Mouse (Mus musculus) neural tube, embryonic 15.5 days (tissue): Measurements from ENCODE around the gene Ddit4. TPM values are rescaled to one million over a fixed set of nuclear protein-coding genes. Genes with fewer than 3 reads are reported as not detected.

Source experiments
- ATAC-seq: fragments of 200-750 bp; cut with Nextera tagmentation; 2 replicates; pipeline ENCODE4 v1.8.0; 2017; ENCODE audit warnings: mild to moderate bottlenecking, moderate TSS enrichment, moderate library complexity; ENCODE audit not compliant: low FRiP score
- H3K27ac ChIP-seq: fragments of 300-500 bp; sonication (generic); replicated peaks from 2 replicates; pipeline ENCODE4 v1.5.1; 2015; ENCODE audit warnings: mild to moderate bottlenecking, inconsistent platforms
- H3K27me3 ChIP-seq: fragments of 300-500 bp; sonication (generic); replicated peaks from 2 replicates; pipeline ENCODE4 v1.6.1; 2015; ENCODE audit warnings: inconsistent platforms
- H3K36me3 ChIP-seq: fragments of 300-500 bp; sonication (generic); 2 replicates; pipeline ENCODE4 v1.6.1; 2015; ENCODE audit warnings: inconsistent platforms
- H3K4me1 ChIP-seq: fragments of 300-500 bp; sonication (generic); 2 replicates; pipeline ENCODE4 v1.6.1; 2015; ENCODE audit warnings: inconsistent platforms
- H3K4me2 ChIP-seq: fragments of 300-500 bp; sonication (generic); 2 replicates; pipeline ENCODE4 v1.6.1; 2015; ENCODE audit warnings: inconsistent platforms, mild to moderate bottlenecking, moderate library complexity
- H3K4me3 ChIP-seq: fragments of 300-500 bp; sonication (generic); replicated peaks from 2 replicates; pipeline ENCODE4 v1.5.1; 2015; ENCODE audit warnings: mild to moderate bottlenecking, inconsistent platforms
- H3K9ac ChIP-seq: fragments of 300-500 bp; sonication (generic); replicated peaks from 2 replicates; pipeline ENCODE4 v1.6.1; 2015; ENCODE audit warnings: mild to moderate bottlenecking, inconsistent platforms
- H3K9me3 ChIP-seq: fragments of 300-500 bp; sonication (generic); replicated peaks from 2 replicates; pipeline ENCODE4 v1.6.1; 2016; ENCODE audit warnings: inconsistent platforms
- WGBS: fragments of 180-500 bp; shearing (Covaris S2); methylation state at CpG from one replicate; pipeline ENCODE4 v1.1.7; 2015; ENCODE audit warnings: mixed read lengths; 5-methylcytosine and 5-hydroxymethylcytosine counted together
- polyA plus RNA-seq: library from polyadenylated mRNA; unstranded; fragments of >200 nt; fragmentation: Nextera tagmentation; extraction: Ambion mirVana; gene quantifications from 2 replicates; pipeline ENCODE4 v1.2.1, GENCODE M21; 2015

Ddit4 gene
- polyA plus RNA-seq, 1 experiment from 2014 or later: 80.8 TPM

DNA sequence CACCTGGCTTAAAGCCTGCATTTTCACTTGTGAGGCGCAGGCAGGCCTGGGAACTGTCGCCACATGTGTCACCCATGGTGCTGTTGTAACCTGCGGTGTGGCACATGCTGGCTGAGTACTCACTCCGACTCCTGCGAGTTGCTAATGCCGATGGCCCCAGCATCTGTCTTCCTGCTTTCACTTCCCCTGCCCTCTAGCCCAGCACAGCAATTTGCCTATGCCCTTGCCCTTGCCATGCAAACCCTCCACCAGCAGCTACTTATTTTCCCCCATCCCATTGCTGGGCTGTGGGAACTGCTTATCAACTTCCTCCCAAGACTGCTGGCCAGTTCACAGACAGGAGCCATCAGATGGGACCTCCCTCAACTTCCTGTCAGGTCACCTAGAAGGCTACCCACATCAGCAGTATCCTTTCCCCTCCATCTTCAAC, 29.2 kb upstream of the Ddit4 start:
- Histone ChIP-seq H3K36me3 (peaks cover 4% of the 10 kb centered on the region), H3K9ac (no peak overlapping the region), H3K4me2 (no peak overlapping the region), H3K4me3 (no peak overlapping the region), H3K9me3 (no peaks in the 10 kb centered on the region), H3K27me3 (no peaks in the 10 kb centered on the region), H3K4me1 (peaks cover 24% of the 10 kb centered on the region), H3K27ac (no peak overlapping the region)
- ATAC-seq: no peak
- WGBS: 92% methylated on average over 6 of the region's 6 CpGs

DNA sequence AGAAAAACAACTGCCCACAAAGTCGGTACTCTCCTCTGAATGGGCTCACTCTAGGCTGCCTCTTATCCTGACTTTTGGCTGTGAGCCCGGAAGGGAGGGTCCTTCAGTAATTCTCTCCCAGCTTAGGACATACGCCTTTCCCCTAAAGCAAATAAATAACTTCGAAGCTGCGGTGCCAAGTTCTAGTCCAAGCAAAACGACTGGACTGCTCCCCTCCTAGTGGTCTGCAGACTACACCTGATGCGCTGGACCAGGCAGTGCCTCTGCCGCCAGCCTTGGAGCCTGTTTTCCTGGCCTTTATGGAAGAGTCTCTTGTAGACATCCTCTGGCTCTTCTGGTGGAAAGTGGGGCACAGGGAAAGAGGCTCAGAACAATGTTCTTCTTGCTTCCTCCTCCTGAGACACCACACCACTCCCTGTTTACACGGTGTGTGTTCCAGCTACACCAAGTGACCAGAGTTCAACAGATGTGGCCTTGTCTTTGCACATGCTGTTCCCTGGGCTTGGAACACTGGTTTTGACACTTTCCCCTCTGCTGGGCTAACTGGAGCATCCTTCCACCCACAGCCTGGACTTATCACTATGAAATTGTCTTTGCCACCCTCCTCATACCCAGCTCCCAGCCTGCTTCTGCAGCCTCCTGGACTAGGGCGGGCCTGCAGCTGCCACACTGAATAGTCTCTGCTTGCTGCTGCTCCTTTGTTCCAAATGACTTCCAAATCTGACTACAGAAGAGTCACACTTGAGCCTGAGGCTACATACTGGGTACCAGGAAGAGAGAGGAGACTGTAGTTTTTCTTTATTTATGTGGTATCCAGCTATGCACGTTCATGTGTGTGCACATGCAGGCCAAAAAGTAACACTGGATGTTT, 27.5 kb upstream of the Ddit4 start:
- ATAC-seq: peak; percentile 48; the same call in 1 of the 2 replicates
- WGBS: 31% methylated on average over 11 of the region's 11 CpGs

GRCm38 (mm10) chr10:59978401-59978800, 26.8 kb upstream of the Ddit4 start:
- no peak for ATAC-seq
- Histone ChIP-seq H3K4me3 (no peak overlapping the region), H3K4me2 (no peak overlapping the region), H3K4me1 (peaks cover 39% of the 10 kb centered on the region), H3K9ac (no peak overlapping the region), H3K36me3 (no peaks in the 10 kb centered on the region), H3K27me3 (no peaks in the 10 kb centered on the region), H3K9me3 (no peaks in the 10 kb centered on the region), H3K27ac (peak overlapping the region; percentile 75)
- WGBS: 56% methylated on average over 2 of the region's 2 CpGs

More for the DNA sequence above, 27.5 kb upstream of the Ddit4 start:
- Histone ChIP-seq H3K4me1 (peaks cover 34% of the 10 kb centered on the region), H3K27ac (peak overlapping the region; percentile 75), H3K9ac (no peak overlapping the region), H3K4me3 (no peak overlapping the region), H3K27me3 (no peaks in the 10 kb centered on the region), H3K36me3 (no peaks in the 10 kb centered on the region), H3K9me3 (no peaks in the 10 kb centered on the region), H3K4me2 (no peak overlapping the region)

GRCm38 (mm10) chr10:59977715-59978343, 26.2 kb upstream of the Ddit4 start:
- H3K36me3 ChIP-seq: no peaks in the 10 kb centered on the region
- H3K9me3 ChIP-seq: no peaks in the 10 kb centered on the region
- H3K27ac ChIP-seq: peak overlapping the region; percentile 75
- H3K9ac ChIP-seq: no peak overlapping the region
- WGBS: 91% methylated on average over 5 of the region's 5 CpGs
- no peak overlapping the region for H3K4me2 ChIP-seq
- H3K27me3 ChIP-seq: no peaks in the 10 kb centered on the region
- no peak for ATAC-seq
- H3K4me3 ChIP-seq: no peak overlapping the region
- H3K4me1 ChIP-seq: peaks cover 39% of the 10 kb centered on the region

DNA sequence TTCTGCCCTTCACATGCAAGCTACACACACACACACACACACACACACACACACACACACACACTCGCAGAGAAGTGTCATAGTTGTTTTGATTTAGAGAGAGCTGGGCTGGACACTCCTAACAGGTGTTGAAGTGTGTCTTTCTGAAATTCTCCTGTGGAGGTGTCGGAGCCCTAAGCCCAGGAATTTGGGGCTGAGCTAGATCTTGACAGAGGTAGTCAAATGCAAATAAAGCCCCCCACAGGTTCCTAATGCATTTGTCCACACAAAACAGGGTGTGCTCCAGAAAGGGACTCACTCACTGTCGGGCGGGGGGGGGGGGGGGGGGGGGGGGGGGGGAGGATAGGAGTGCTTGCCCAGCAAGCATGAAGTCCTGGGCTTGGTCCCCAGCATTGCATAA, 25.5 kb upstream of the Ddit4 start:
- 69% methylated on average over 2 of the region's 4 CpGs for WGBS
- no peak overlapping the region for H3K4me3 ChIP-seq
- no peaks in the 10 kb centered on the region for H3K36me3 ChIP-seq
- H3K9ac ChIP-seq: no peak overlapping the region
- H3K4me2 ChIP-seq: no peak overlapping the region
- no peaks in the 10 kb centered on the region for H3K9me3 ChIP-seq
- H3K4me1 ChIP-seq: peaks cover 39% of the 10 kb centered on the region
- no peaks in the 10 kb centered on the region for H3K27me3 ChIP-seq
- ATAC-seq: no peak
- no peak overlapping the region for H3K27ac ChIP-seq

- ATAC-seq: no peak
- 43% methylated on average over 3 of the region's 3 CpGs for WGBS
- Histone ChIP-seq H3K9ac (no peak overlapping the region), H3K4me3 (no peak overlapping the region), H3K27me3 (no peaks in the 10 kb centered on the region), H3K27ac (peak overlapping the region; percentile 56), H3K4me1 (peaks cover 50% of the 10 kb centered on the region), H3K9me3 (no peaks in the 10 kb centered on the region), H3K36me3 (no peaks in the 10 kb centered on the region), H3K4me2 (no peak overlapping the region)
Observed at GRCm38 (mm10) chr10:59974786-59975185, 23.2 kb upstream of the Ddit4 start.

DNA sequence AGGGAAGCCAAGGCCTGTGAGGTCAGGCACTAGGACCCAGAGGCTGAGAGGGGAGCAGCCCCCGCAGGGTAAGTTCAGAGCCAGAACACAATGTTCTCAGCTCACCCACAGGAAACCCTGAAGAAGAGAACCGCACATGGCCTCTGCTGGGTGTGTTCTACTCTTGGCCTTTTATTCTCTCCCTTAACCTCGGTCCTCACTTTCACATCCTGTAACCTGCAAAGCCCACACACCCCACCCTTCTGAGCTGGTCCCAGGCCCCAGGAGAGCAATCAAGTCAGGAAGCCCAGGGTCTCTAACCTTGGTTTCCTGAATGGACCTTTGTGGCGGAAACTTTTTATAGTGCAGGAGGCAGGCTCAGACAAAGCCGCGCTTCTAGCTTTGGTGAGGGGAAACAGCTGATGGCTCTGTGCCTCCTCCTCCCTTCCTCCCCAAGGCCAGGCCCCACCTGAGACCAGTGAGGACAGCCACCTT, 22.6 kb upstream of the Ddit4 start:
- no peak overlapping the region for H3K9ac ChIP-seq
- H3K4me2 ChIP-seq: peak overlapping the region; percentile 22
- H3K9me3 ChIP-seq: no peaks in the 10 kb centered on the region
- H3K27me3 ChIP-seq: no peaks in the 10 kb centered on the region
- no peak for ATAC-seq
- H3K4me1 ChIP-seq: peaks cover 47% of the 10 kb centered on the region
- no peak overlapping the region for H3K4me3 ChIP-seq
- H3K36me3 ChIP-seq: no peaks in the 10 kb centered on the region
- 12% methylated on average over 6 of the region's 6 CpGs for WGBS
- H3K27ac ChIP-seq: peak overlapping the region; percentile 56

GRCm38 (mm10) chr10:59973400-59973799, 21.8 kb upstream of the Ddit4 start:
- no peaks in the 10 kb centered on the region for H3K9me3 ChIP-seq
- peaks cover 38% of the 10 kb centered on the region for H3K4me1 ChIP-seq
- H3K36me3 ChIP-seq: no peaks in the 10 kb centered on the region
- no peak overlapping the region for H3K9ac ChIP-seq
- H3K27me3 ChIP-seq: no peaks in the 10 kb centered on the region
- ATAC-seq: no peak
- 74% methylated on average over 4 of the region's 4 CpGs for WGBS
- no peak overlapping the region for H3K4me2 ChIP-seq
- no peak overlapping the region for H3K4me3 ChIP-seq
- H3K27ac ChIP-seq: peak overlapping the region; percentile 56; the same call in 1 of the 2 replicates

DNA sequence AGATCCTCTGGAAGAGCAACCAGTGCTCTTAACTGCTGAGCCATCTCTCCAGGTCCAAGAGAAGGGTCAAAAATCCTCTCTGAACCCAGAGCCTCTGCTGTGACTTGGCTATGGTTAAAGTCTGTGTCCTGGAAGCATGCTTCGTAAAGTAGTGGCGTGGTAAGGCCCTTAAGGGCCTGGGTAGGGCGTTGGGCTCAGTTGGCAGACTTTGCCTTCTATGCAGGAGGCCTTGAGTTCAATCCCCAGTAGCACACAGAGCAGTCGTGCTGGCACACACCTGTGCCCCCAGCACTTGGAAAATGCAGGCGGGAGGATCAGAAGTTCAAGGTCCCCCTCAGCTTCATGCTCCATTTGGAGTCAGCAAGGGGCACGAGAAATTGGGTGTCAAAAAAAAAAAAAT, 21.4 kb upstream of the Ddit4 start:
- Histone ChIP-seq H3K9ac (no peak overlapping the region), H3K4me2 (no peak overlapping the region), H3K9me3 (no peaks in the 10 kb centered on the region), H3K4me3 (no peak overlapping the region), H3K27me3 (no peaks in the 10 kb centered on the region), H3K36me3 (no peaks in the 10 kb centered on the region), H3K4me1 (peaks cover 34% of the 10 kb centered on the region), H3K27ac (no peak overlapping the region)
- no peak for ATAC-seq
- 80% methylated on average over 6 of the region's 6 CpGs for WGBS

DNA sequence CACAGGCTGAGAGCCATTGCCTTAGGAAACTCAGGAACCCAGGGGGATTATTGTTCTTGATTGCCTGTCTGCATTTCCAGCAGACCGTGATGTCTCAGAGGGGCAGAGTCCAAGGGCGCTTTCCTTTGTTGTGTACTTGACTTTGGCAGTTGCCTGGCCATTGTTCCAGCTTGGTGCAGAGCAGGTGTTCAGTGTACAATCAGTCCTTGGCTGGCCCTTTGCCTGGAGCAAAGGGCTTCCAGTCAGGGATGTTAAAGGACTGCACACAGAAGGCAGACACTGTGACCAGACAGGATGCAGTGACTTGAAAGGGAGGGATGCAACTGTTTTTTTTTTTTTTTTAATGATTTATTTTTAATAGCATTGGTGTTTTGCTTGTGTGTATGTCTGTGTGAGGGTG, 20.9 kb upstream of the Ddit4 start:
- no peak overlapping the region for H3K27ac ChIP-seq
- no peaks in the 10 kb centered on the region for H3K9me3 ChIP-seq
- no peak for ATAC-seq
- no peak overlapping the region for H3K9ac ChIP-seq
- H3K27me3 ChIP-seq: no peaks in the 10 kb centered on the region
- 34% methylated on average over 2 of the region's 2 CpGs for WGBS
- peaks cover 30% of the 10 kb centered on the region for H3K4me1 ChIP-seq
- H3K36me3 ChIP-seq: no peaks in the 10 kb centered on the region
- H3K4me2 ChIP-seq: no peak overlapping the region
- no peak overlapping the region for H3K4me3 ChIP-seq

DNA sequence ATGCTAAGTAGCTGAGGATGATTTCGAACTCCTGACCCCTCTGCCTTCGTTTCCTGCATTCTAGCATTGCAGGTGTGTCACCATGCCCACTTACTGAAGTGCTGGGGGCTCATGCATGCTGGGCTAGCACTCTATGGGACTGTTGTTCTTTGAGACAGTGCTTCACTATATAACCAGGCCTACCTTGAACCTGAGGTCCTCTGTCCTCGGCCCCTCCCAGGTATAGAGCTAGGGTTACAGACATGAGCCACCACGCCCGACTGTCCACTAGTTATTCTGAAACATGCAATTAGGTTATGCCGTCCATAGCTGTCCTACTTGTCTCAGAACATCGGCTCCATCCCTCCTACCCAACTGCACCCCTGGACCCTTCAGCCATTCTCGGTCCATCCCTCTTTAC, 20.2 kb upstream of the Ddit4 start:
- no peaks in the 10 kb centered on the region for H3K36me3 ChIP-seq
- no peak overlapping the region for H3K27ac ChIP-seq
- no peak overlapping the region for H3K9ac ChIP-seq
- no peak overlapping the region for H3K4me2 ChIP-seq
- no peaks in the 10 kb centered on the region for H3K9me3 ChIP-seq
- WGBS: 96% methylated on average over 8 of the region's 8 CpGs
- peaks cover 29% of the 10 kb centered on the region for H3K4me1 ChIP-seq
- no peaks in the 10 kb centered on the region for H3K27me3 ChIP-seq
- no peak overlapping the region for H3K4me3 ChIP-seq
- ATAC-seq: no peak
